Mouse (Mus musculus): ENCODE measurements around the gene Serpina3n. TPM values are rescaled to one million over a fixed set of nuclear protein-coding genes. Genes with fewer than 3 reads are reported as not detected.

Serpina3n gene
- total and polyA plus RNA-seq, 3 experiments: not detected

DNA sequence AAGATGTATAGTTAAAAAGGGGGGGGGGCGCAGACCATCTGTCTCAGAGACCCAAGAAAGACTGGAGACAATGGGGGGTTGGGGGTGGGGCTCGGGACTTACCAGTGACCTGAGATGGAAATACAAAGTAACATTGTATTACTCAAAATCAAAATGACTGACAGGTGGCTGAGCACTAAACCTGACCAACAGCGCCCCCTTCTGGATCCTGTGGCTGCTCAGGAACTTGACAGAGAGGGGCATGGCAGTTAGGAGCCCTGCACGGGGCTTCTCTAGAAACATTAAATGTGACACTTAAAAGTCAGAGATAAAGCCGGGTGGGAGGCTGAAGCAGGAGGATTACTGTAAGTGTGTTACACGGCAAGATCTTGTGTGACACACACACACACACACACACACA, 52.8 kb downstream of the Serpina3n start:
- H3K4me1 ChIP-seq (ENCODE audit: control insufficient read depth in 1 of 2, insufficient read depth in 2 of 2): no peaks in the 10 kb centered on the region
- H3K9me3 ChIP-seq (replicated peaks; ENCODE audit: low read length): peaks cover 6% of the 10 kb centered on the region
- DNase-seq (ENCODE audit: extremely low read depth): peak; percentile 21
- H3K27me3 ChIP-seq (replicated peaks): peaks cover 94% of the 10 kb centered on the region
- H3K36me3 ChIP-seq (replicated peaks in 1 of 2; ENCODE audit: control insufficient read depth in 1 of 2, insufficient read depth in 1 of 2, low read length in 1 of 2): no peaks in the 10 kb centered on the region
- no peaks in the 10 kb centered on the region for H3K79me2 ChIP-seq (replicated peaks; ENCODE audit: control insufficient read depth, extremely low read depth, insufficient read depth, poor library complexity, severe bottlenecking)
- H3K27ac ChIP-seq (ENCODE audit: insufficient read depth, low read depth): no peak overlapping the region
- in situ Hi-C loops (cut with MboI; ENCODE audit: low pct_ligation_motif_present, low pct_unique_long_range_greater_than_20kb, low sequenced_read_pairs): no loop called here
- dilution Hi-C loops (cut with MboI; ENCODE audit: extremely low pct_ligation_motif_present, extremely low pct_unique_long_range_greater_than_20kb, low sequenced_read_pairs): no loop called here
- no peak overlapping the region for H3K4me3 ChIP-seq (replicated peaks in 1 of 3; ENCODE audit: low read depth in 2 of 3, low read length in 2 of 3, poor library complexity in 1 of 3)
- H3K4me2 ChIP-seq (ENCODE audit: insufficient read depth, low read depth, poor library complexity, severe bottlenecking): no peak overlapping the region
- peak in 1 of 2 experiments; percentile 36; a peak in 2 of 4 replicates for TF ChIP-seq CTCF (conservative IDR thresholded peaks at IDR 0.05 in 1 of 2, IDR thresholded peaks at IDR 0.05 in 1 of 2; ENCODE audit: low read depth in 2 of 2, low read length in 2 of 2)
- no peak for TF ChIP-seq RAD21 (IDR thresholded peaks at IDR 0.05; ENCODE audit: low read depth, low read length)
- no peak overlapping the region for H3K9ac ChIP-seq (ENCODE audit: insufficient read depth, low read depth)

DNA sequence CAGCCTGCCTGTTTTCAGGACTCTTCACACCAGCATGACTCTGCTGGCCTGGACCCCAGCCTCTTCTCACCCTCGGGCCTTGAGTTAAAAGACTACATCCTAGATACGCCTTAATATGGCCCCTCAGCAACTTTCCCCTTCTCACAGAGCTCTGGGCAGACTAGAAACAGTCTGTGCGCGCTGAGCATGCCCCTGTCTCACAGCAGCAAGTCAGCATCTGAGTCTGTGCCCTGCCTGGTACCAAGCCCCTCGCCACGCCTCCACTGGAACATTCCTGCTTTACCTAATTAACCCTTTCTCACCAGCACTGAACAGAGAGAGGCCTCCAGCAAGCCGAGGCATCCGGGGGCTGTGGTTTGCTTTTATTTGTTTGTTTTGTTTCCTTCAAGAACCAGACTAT, 54.8 kb downstream of the Serpina3n start:
- in situ Hi-C loops (cut with MboI; ENCODE audit: low pct_ligation_motif_present, low pct_unique_long_range_greater_than_20kb, low sequenced_read_pairs): no loop called here
- TF ChIP-seq JUN (IDR thresholded peaks at IDR 0.05; ENCODE audit: insufficient read depth, low read depth, low read length): no peak
- TF ChIP-seq ZMIZ1 (IDR thresholded peaks at IDR 0.05; ENCODE audit: low read depth, low read length): no peak
- TF ChIP-seq CTCF (conservative IDR thresholded peaks at IDR 0.05 in 1 of 2, IDR thresholded peaks at IDR 0.05 in 1 of 2; ENCODE audit: low read depth in 2 of 2, low read length in 2 of 2): no peak
- no peak for TF ChIP-seq ZKSCAN1 (IDR thresholded peaks at IDR 0.05; ENCODE audit: borderline replicate concordance, low read depth, low read length)
- TF ChIP-seq E2F4 (IDR thresholded peaks at IDR 0.05; ENCODE audit: insufficient replicate concordance, low read depth, low read length): no peak
- dilution Hi-C loops (cut with MboI; ENCODE audit: extremely low pct_ligation_motif_present, extremely low pct_unique_long_range_greater_than_20kb, low sequenced_read_pairs): no loop called here

More for the DNA sequence above, 54.8 kb downstream of the Serpina3n start:
- H3K9me3 ChIP-seq (replicated peaks; ENCODE audit: low read length): no peaks in the 10 kb centered on the region
- no peak for DNase-seq (ENCODE audit: extremely low read depth)
- H3K36me3 ChIP-seq (replicated peaks in 1 of 2; ENCODE audit: control insufficient read depth in 1 of 2, insufficient read depth in 1 of 2, low read length in 1 of 2): no peaks in the 10 kb centered on the region
- H3K27me3 ChIP-seq (replicated peaks): peaks cover 93% of the 10 kb centered on the region
- H3K4me1 ChIP-seq (ENCODE audit: control insufficient read depth in 1 of 2, insufficient read depth in 2 of 2): no peaks in the 10 kb centered on the region
- H3K79me2 ChIP-seq (replicated peaks; ENCODE audit: control insufficient read depth, extremely low read depth, insufficient read depth, poor library complexity, severe bottlenecking): no peaks in the 10 kb centered on the region
- no peak overlapping the region for H3K4me3 ChIP-seq (replicated peaks in 1 of 3; ENCODE audit: low read depth in 2 of 3, low read length in 2 of 3, poor library complexity in 1 of 3)
- H3K4me2 ChIP-seq (ENCODE audit: insufficient read depth, low read depth, poor library complexity, severe bottlenecking): no peak overlapping the region
- H3K27ac ChIP-seq (ENCODE audit: insufficient read depth, low read depth): no peak overlapping the region
- H3K9ac ChIP-seq (ENCODE audit: insufficient read depth, low read depth): no peak overlapping the region

Other genes with a start within 250 kb of the Serpina3n start
- gene Serpina3f, start 192.2 kb upstream of the Serpina3n start, total RNA-seq (2012; rRNA removed): 0.08 TPM in 1 of 2 replicates, not detected in the other
- 0.35 TPM in 1 of 2 replicates, not detected in the other for gene Serpina3f, start 192.2 kb upstream of the Serpina3n start, total RNA-seq (2014; rRNA removed)
- gene Serpina3f, start 192.2 kb upstream of the Serpina3n start, polyA plus RNA-seq (2012; ENCODE audit: insufficient read length, low read depth): 0.22 and 0.51 TPM in 2 replicates
- 0.88 and 1.4 TPM in 2 replicates for gene Serpina3g, start 170.5 kb upstream of the Serpina3n start, total RNA-seq (2012; rRNA removed)
- gene Serpina3g, start 170.5 kb upstream of the Serpina3n start, total RNA-seq (2014; rRNA removed): 12.9 and 13.9 TPM in 2 replicates
- gene Serpina3g, start 170.5 kb upstream of the Serpina3n start, polyA plus RNA-seq (2012; ENCODE audit: insufficient read length, low read depth): 9.3 and 11.7 TPM in 2 replicates
- not detected in 2 replicates for gene Serpina3i, start 143.6 kb upstream of the Serpina3n start, total RNA-seq (2012; rRNA removed)
- not detected in 2 replicates for gene Serpina3i, start 143.6 kb upstream of the Serpina3n start, total RNA-seq (2014; rRNA removed)
- not detected in 2 replicates for gene Serpina3i, start 143.6 kb upstream of the Serpina3n start, polyA plus RNA-seq (2012; ENCODE audit: insufficient read length, low read depth)
- not detected in 2 replicates for gene Serpina3j, start 92.2 kb upstream of the Serpina3n start, total RNA-seq (2012; rRNA removed)
- not detected in 2 replicates for gene Serpina3j, start 92.2 kb upstream of the Serpina3n start, total RNA-seq (2014; rRNA removed)
- gene Serpina3j, start 92.2 kb upstream of the Serpina3n start, polyA plus RNA-seq (2012; ENCODE audit: insufficient read length, low read depth): not detected in 2 replicates
- not detected in 2 replicates for gene Serpina3k, start 68.2 kb upstream of the Serpina3n start, total RNA-seq (2012; rRNA removed)
- gene Serpina3k, start 68.2 kb upstream of the Serpina3n start, total RNA-seq (2014; rRNA removed): not detected in 2 replicates
- gene Serpina3k, start 68.2 kb upstream of the Serpina3n start, polyA plus RNA-seq (2012; ENCODE audit: insufficient read length, low read depth): not detected in 2 replicates
- gene Serpina3m, start 68.2 kb upstream of the Serpina3n start, total RNA-seq (2012; rRNA removed): not detected in 2 replicates
- not detected in 2 replicates for gene Serpina3m, start 68.2 kb upstream of the Serpina3n start, total RNA-seq (2014; rRNA removed)
- gene Serpina3m, start 68.2 kb upstream of the Serpina3n start, polyA plus RNA-seq (2012; ENCODE audit: insufficient read length, low read depth): not detected in 2 replicates
- not detected in 2 replicates for gene Gsc, start 66.6 kb downstream of the Serpina3n start, total RNA-seq (2012; rRNA removed)
- gene Gsc, start 66.6 kb downstream of the Serpina3n start, total RNA-seq (2014; rRNA removed): not detected in 2 replicates
- gene Gsc, start 66.6 kb downstream of the Serpina3n start, polyA plus RNA-seq (2012; ENCODE audit: insufficient read length, low read depth): not detected in 2 replicates